Mouse (Mus musculus) bone marrow macrophage, adult 2 months (primary cell): ENCODE measurements at regions not wholly inside any gene's neighbourhood (a gene's known extent, or its start where the extent isn't known, plus 50 kb on each side); places are given as distances from the start of the nearest gene placed in this dataset.

ENCODE experiments used
- CTCF ChIP-seq: IDR thresholded peaks from 2 replicates; pipeline ENCODE4 v1.5.1; 2012; ENCODE audit warnings: low read depth, mild to moderate bottlenecking, low read length, moderate library complexity
- POLR2A ChIP-seq: IDR thresholded peaks from 2 replicates; pipeline ENCODE4 v1.6.1; 2012; ENCODE audit warnings: mild to moderate bottlenecking, low read depth, low read length, borderline replicate concordance

DNA sequence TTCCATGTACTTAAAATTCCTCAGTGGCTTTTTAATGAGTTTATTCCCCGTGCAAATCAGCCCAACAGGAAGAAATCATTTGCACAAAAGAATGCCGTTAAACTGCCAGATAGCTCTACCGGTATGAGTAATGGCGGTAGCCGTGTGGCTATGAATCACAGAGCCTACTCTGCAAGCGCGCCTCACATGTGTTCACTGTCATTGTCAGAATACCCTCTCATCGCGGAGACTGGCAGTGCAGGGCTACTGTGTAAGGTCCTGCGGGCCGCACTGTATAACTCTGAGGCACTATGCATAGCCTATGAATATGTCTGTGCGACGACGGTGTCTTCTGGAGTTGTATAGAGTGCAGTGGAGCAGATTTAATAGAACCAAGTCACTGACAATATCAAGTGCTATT is 170.2 kb downstream of the Unc5cl start:
- TF ChIP-seq POLR2A (no peak), CTCF (no peak)
